Mouse (Mus musculus): ENCODE data around the gene Nol10.
"Not testable (repeated sequence)": the region's sequence is repeated elsewhere in the genome, so short reads cannot be mapped to it uniquely, and the experiment has no call there.

Nol10 gene

GRCm38 (mm10) chr12:17464550-17464949 is 116.3 kb downstream of the Nol10 start:
- DNase-seq: not testable (repeated sequence)

- DNase-seq: no peak
Measured at GRCm38 (mm10) chr12:17466791-17467190, 118.5 kb downstream of the Nol10 start.

- no peak for DNase-seq
Measured at GRCm38 (mm10) chr12:17468359-17468758, 120.1 kb downstream of the Nol10 start.

- no peak for DNase-seq
Measured at GRCm38 (mm10) chr12:17469869-17470268, 121.6 kb downstream of the Nol10 start.

- DNase-seq: not testable (repeated sequence)
Measured at GRCm38 (mm10) chr12:17470528-17470927, 122.3 kb downstream of the Nol10 start.

GRCm38 (mm10) chr12:17471405-17471804 is 123.1 kb downstream of the Nol10 start:
- DNase-seq: no peak

GRCm38 (mm10) chr12:17473128-17473527 is 124.9 kb downstream of the Nol10 start:
- no peak for DNase-seq

- DNase-seq: no peak
Measured at GRCm38 (mm10) chr12:17473862-17474261, 125.6 kb downstream of the Nol10 start.

GRCm38 (mm10) chr12:17474681-17475080 is 126.4 kb downstream of the Nol10 start:
- DNase-seq: no peak

GRCm38 (mm10) chr12:17475146-17475545 is 126.9 kb downstream of the Nol10 start:
- DNase-seq: no peak

- DNase-seq: no peak
Measured at GRCm38 (mm10) chr12:17478196-17478595, 129.9 kb downstream of the Nol10 start.

GRCm38 (mm10) chr12:17478856-17479255 is 130.6 kb downstream of the Nol10 start:
- DNase-seq: no peak

All from layer of hippocampus, adult 9-11 months (tissue).